Mouse (Mus musculus): ENCODE data around the gene Sulf2. TPM values are rescaled to one million over a fixed set of nuclear protein-coding genes. Genes with fewer than 3 reads are reported as not detected.
"Not testable (repeated sequence)": the region's sequence is repeated elsewhere in the genome, so short reads cannot be mapped to it uniquely, and the experiment has no call there.

The Sulf2 gene
- polyA plus RNA-seq, 1 experiment from 2014 or later: 37.6 TPM

- Histone ChIP-seq H3K4me2 (ENCODE audit: low read length) (no peak overlapping the region), H3K27ac (ENCODE audit: low read length) (no peak overlapping the region), H3K9me3 (ENCODE audit: control insufficient read depth, low read length) (no peaks in the 10 kb centered on the region; the same call in 1 of the 2 replicates), H3K4me3 (replicated peaks; ENCODE audit: low read length) (no peak overlapping the region), H3K36me3 (ENCODE audit: control insufficient read depth, insufficient read depth) (no peaks in the 10 kb centered on the region), H3K4me1 (replicated peaks; ENCODE audit: control insufficient read depth, insufficient read depth, low read length) (0 out of 2 replicates have a peak, but pooled peaks cover 3% of the 10 kb centered on the region), H3K27me3 (replicated peaks; ENCODE audit: control insufficient read depth, insufficient read depth, low read length) (peaks cover 32% of the 10 kb centered on the region), H3K9ac (replicated peaks; ENCODE audit: low read depth, low read length) (no peak overlapping the region)
- 71% methylated on average over 8 of the region's 8 CpGs for WGBS
- ATAC-seq: no peak
These were observed 35.4 kb upstream of the Sulf2 start for GRCm38 (mm10) chr2:166190816-166191215.

GRCm38 (mm10) chr2:166189191-166189590 lies 33.7 kb upstream of the Sulf2 start:
- no peak for ATAC-seq
- Histone ChIP-seq H3K36me3 (ENCODE audit: control insufficient read depth, insufficient read depth) (no peaks in the 10 kb centered on the region), H3K9me3 (ENCODE audit: control insufficient read depth, low read length) (no peaks in the 10 kb centered on the region; the same call in 1 of the 2 replicates), H3K4me2 (ENCODE audit: low read length) (no peak overlapping the region), H3K27ac (ENCODE audit: low read length) (no peak overlapping the region), H3K4me3 (replicated peaks; ENCODE audit: low read length) (no peak overlapping the region), H3K9ac (replicated peaks; ENCODE audit: low read depth, low read length) (no peak overlapping the region), H3K27me3 (replicated peaks; ENCODE audit: control insufficient read depth, insufficient read depth, low read length) (peaks cover 36% of the 10 kb centered on the region), H3K4me1 (replicated peaks; ENCODE audit: control insufficient read depth, insufficient read depth, low read length) (0 out of 2 replicates have a peak, but pooled peaks cover 3% of the 10 kb centered on the region)
- 98% methylated on average over 11 of the region's 11 CpGs for WGBS

DNA sequence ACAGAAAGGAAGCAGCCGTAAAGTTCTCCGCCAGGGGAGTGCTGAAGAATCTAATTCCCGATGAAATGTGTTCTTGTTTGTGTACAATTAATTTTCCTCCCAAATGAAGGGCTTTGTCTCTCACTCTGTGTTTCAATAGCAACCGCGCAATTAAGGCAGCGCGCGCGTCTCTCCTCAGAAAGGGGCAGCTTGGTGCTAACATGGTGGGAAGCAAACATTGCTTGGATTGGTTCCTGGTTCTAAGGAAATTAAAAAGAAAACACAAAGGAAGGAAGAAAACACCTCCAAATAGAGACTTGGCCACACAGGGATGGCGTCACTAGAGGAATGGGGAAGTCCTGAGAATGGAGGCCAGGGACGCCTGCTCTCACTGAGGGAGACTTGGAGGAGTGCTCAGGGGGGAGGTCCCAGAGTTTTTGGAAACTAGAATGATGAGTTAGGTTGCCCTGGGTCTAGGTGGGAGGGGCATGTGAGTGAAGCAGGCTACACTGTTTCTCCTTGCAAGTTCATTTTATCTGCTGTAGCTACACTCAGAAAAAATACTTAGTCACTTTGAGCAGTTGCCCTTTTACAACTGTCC lies 32.5 kb upstream of the Sulf2 start:
- H3K27ac ChIP-seq (ENCODE audit: low read length); H3K4me1 ChIP-seq (replicated peaks; ENCODE audit: control insufficient read depth, insufficient read depth, low read length); H3K4me3 ChIP-seq (replicated peaks; ENCODE audit: low read length); H3K9me3 ChIP-seq (ENCODE audit: control insufficient read depth, low read length); H3K9ac ChIP-seq (replicated peaks; ENCODE audit: low read depth, low read length); H3K36me3 ChIP-seq (ENCODE audit: control insufficient read depth, insufficient read depth); H3K4me2 ChIP-seq (ENCODE audit: low read length): not testable (repeated sequence)
- WGBS: 8% methylated on average over 8 of the region's 11 CpGs
- ATAC-seq: peak; percentile 64; the same call in 1 of the 2 replicates
- peaks cover 36% of the 10 kb centered on the region for H3K27me3 ChIP-seq (replicated peaks; ENCODE audit: control insufficient read depth, insufficient read depth, low read length)

- H3K4me2 ChIP-seq (ENCODE audit: low read length); H3K9me3 ChIP-seq (ENCODE audit: control insufficient read depth, low read length); H3K4me3 ChIP-seq (replicated peaks; ENCODE audit: low read length); H3K9ac ChIP-seq (replicated peaks; ENCODE audit: low read depth, low read length); H3K36me3 ChIP-seq (ENCODE audit: control insufficient read depth, insufficient read depth); H3K27ac ChIP-seq (ENCODE audit: low read length); ATAC-seq; H3K4me1 ChIP-seq (replicated peaks; ENCODE audit: control insufficient read depth, insufficient read depth, low read length): not testable (repeated sequence)
- peaks cover 35% of the 10 kb centered on the region for H3K27me3 ChIP-seq (replicated peaks; ENCODE audit: control insufficient read depth, insufficient read depth, low read length)
- 34% methylated on average over 7 of the region's 8 CpGs for WGBS
These were observed 31.9 kb upstream of the Sulf2 start for GRCm38 (mm10) chr2:166187319-166187718.

DNA sequence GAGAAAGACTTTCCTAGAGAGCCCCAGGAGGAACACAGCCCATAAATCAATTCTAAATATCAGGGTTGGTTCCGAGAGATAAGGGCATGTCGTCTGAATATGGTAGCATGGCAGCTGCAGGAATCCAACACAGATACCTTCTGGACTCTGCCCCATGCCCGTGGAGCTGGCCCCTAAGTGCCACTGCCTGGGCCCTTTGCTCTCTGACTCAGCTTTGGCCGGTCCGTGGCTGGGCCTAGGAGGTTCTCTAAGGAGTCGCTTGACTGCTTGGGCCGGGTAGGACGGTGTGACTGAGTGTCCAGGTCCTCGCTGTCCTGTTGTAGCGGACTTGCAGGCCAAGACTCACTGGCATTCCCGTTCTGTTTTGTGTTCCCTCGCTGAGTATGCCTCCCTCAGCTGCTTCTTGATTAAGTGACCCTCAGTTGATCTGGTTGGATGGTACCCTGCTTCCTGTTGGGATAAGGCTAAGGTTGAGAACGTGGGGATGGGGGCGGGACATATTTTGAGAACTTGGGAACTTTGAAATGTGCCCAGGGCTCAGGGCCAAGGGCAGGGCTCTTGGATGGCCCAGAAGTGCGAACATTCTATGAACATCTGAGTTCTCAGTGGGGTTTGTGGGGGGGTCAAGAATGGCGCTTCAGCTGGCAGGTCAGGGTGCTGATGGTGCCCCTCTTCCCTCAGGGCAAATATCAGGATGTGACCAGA lies 30.9 kb upstream of the Sulf2 start:
- Histone ChIP-seq H3K4me2 (ENCODE audit: low read length) (no peak overlapping the region), H3K9ac (replicated peaks; ENCODE audit: low read depth, low read length) (no peak overlapping the region), H3K36me3 (ENCODE audit: control insufficient read depth, insufficient read depth) (no peaks in the 10 kb centered on the region), H3K27ac (ENCODE audit: low read length) (no peak overlapping the region), H3K9me3 (ENCODE audit: control insufficient read depth, low read length) (no peaks in the 10 kb centered on the region), H3K27me3 (replicated peaks; ENCODE audit: control insufficient read depth, insufficient read depth, low read length) (peaks cover 27% of the 10 kb centered on the region), H3K4me3 (replicated peaks; ENCODE audit: low read length) (no peak overlapping the region), H3K4me1 (replicated peaks; ENCODE audit: control insufficient read depth, insufficient read depth, low read length) (0 out of 2 replicates have a peak, but pooled peaks cover 3% of the 10 kb centered on the region)
- WGBS: 91% methylated on average over 16 of the region's 16 CpGs
- ATAC-seq: no peak

GRCm38 (mm10) chr2:166185768-166186167 lies 30.3 kb upstream of the Sulf2 start:
- Histone ChIP-seq H3K27ac (ENCODE audit: low read length) (no peak overlapping the region), H3K36me3 (ENCODE audit: control insufficient read depth, insufficient read depth) (no peaks in the 10 kb centered on the region), H3K4me1 (replicated peaks; ENCODE audit: control insufficient read depth, insufficient read depth, low read length) (peaks cover 5% of the 10 kb centered on the region), H3K9ac (replicated peaks; ENCODE audit: low read depth, low read length) (no peak overlapping the region), H3K27me3 (replicated peaks; ENCODE audit: control insufficient read depth, insufficient read depth, low read length) (peaks cover 24% of the 10 kb centered on the region), H3K9me3 (ENCODE audit: control insufficient read depth, low read length) (no peaks in the 10 kb centered on the region), H3K4me3 (replicated peaks; ENCODE audit: low read length) (no peak overlapping the region), H3K4me2 (ENCODE audit: low read length) (no peak overlapping the region)
- WGBS: 70% methylated on average over 6 of the region's 6 CpGs
- no peak for ATAC-seq

DNA sequence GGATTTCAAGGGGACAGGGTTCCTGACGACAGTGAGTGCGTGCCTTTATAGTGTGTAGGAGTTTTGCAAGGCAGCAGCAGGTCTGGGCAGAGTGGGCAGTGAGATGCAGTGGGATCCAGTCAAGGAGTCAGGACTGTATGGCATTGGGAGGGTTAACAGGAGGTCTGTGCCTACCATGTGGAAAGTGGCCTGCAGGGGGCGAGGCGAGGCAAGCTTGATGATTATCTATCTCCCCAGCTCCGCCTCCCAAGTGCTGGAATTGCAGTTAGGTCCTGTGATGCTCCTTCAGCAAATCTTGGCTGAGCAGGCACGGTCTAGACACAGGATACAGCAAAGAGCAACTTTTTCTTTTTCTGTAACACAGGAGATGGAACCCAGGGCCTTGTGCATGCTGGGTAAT lies 29.0 kb upstream of the Sulf2 start:
- no peak overlapping the region for H3K4me3 ChIP-seq (replicated peaks; ENCODE audit: low read length)
- no peak overlapping the region for H3K27ac ChIP-seq (ENCODE audit: low read length)
- peaks cover 24% of the 10 kb centered on the region for H3K27me3 ChIP-seq (replicated peaks; ENCODE audit: control insufficient read depth, insufficient read depth, low read length)
- H3K9ac ChIP-seq (replicated peaks; ENCODE audit: low read depth, low read length): no peak overlapping the region
- no peaks in the 10 kb centered on the region for H3K36me3 ChIP-seq (ENCODE audit: control insufficient read depth, insufficient read depth)
- no peak for ATAC-seq
- no peak overlapping the region for H3K4me2 ChIP-seq (ENCODE audit: low read length)
- no peaks in the 10 kb centered on the region for H3K9me3 ChIP-seq (ENCODE audit: control insufficient read depth, low read length)
- peaks cover 16% of the 10 kb centered on the region for H3K4me1 ChIP-seq (replicated peaks; ENCODE audit: control insufficient read depth, insufficient read depth, low read length)
- 70% methylated on average over 6 of the region's 6 CpGs for WGBS

- Histone ChIP-seq H3K27ac (ENCODE audit: low read length) (no peak overlapping the region), H3K27me3 (replicated peaks; ENCODE audit: control insufficient read depth, insufficient read depth, low read length) (peaks cover 19% of the 10 kb centered on the region), H3K9ac (replicated peaks; ENCODE audit: low read depth, low read length) (no peak overlapping the region), H3K36me3 (ENCODE audit: control insufficient read depth, insufficient read depth) (no peaks in the 10 kb centered on the region), H3K4me1 (replicated peaks; ENCODE audit: control insufficient read depth, insufficient read depth, low read length) (peaks cover 13% of the 10 kb centered on the region), H3K4me2 (ENCODE audit: low read length) (no peak overlapping the region), H3K9me3 (ENCODE audit: control insufficient read depth, low read length) (no peaks in the 10 kb centered on the region), H3K4me3 (replicated peaks; ENCODE audit: low read length) (no peak overlapping the region)
- 63% methylated on average over 15 of the region's 15 CpGs for WGBS
- 0 out of 2 replicates have a peak, but pooled peaks have one; percentile 28 for ATAC-seq
These were observed 26.7 kb upstream of the Sulf2 start for GRCm38 (mm10) chr2:166182009-166182685.

DNA sequence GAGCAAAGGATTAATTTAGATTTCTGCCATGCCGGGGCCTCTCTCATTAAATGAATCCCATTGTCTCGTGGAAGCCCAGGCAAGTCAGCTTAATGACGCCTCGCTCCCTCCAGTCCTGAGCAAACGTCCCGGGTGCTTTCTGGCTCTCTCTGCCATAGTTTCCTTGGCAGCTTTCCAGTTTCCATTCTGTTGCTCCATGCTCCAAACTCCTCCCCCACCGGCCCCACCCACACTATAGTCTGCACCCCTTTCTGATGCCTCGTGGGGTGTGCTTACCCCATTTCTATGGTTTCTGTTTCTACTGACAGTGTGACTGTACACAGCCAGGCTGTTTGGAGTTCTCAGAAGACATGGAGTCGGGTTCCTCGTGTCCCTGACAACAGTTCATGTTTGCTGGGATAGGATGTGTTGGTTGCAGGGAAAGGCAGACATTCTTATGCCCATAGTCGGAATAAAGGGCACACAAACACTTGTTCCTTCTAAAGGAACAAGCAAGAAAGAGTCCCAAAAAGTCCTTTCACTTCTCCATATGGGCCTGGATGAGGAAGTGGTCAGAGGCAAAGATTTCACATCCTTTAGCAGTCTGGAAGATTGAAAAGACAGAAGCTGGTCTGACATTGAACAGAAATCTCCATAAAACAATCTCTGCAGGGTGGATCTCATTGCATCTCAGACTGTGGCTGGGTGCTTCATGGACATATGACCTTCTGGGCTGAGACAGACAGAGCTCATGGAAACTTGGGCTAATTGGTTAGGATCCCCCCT lies 25.5 kb upstream of the Sulf2 start:
- ATAC-seq: peak; percentile 68
- no peak overlapping the region for H3K9ac ChIP-seq (replicated peaks; ENCODE audit: low read depth, low read length)
- no peaks in the 10 kb centered on the region for H3K9me3 ChIP-seq (ENCODE audit: control insufficient read depth, low read length)
- H3K4me2 ChIP-seq (ENCODE audit: low read length): no peak overlapping the region
- peaks cover 13% of the 10 kb centered on the region for H3K4me1 ChIP-seq (replicated peaks; ENCODE audit: control insufficient read depth, insufficient read depth, low read length)
- 7% methylated on average over 11 of the region's 11 CpGs for WGBS
- no peak overlapping the region for H3K27ac ChIP-seq (ENCODE audit: low read length)
- peaks cover 11% of the 10 kb centered on the region for H3K27me3 ChIP-seq (replicated peaks; ENCODE audit: control insufficient read depth, insufficient read depth, low read length)
- H3K4me3 ChIP-seq (replicated peaks; ENCODE audit: low read length): no peak overlapping the region
- H3K36me3 ChIP-seq (ENCODE audit: control insufficient read depth, insufficient read depth): no peaks in the 10 kb centered on the region
